Mouse (Mus musculus) embryonic fibroblast, embryonic 13.5 days (primary cell): ENCODE data around the gene Ampd3.

Experiments
- CTCF ChIP-seq: IDR thresholded peaks from 2 replicates; pipeline ENCODE4 v1.5.1; 2011; ENCODE audit warnings: mild to moderate bottlenecking, control low read depth, low read length, moderate library complexity, borderline replicate concordance; ENCODE audit not compliant: insufficient read depth
- POLR2A ChIP-seq: IDR thresholded peaks from 2 replicates; pipeline ENCODE4 v1.6.1; 2011; ENCODE audit warnings: low read depth, mild to moderate bottlenecking, control low read depth, low read length, moderate library complexity

- TF ChIP-seq CTCF (no peak), POLR2A (no peak)
These were observed 66.5 kb downstream of the Ampd3 start for GRCm38 (mm10) chr7:110834522-110834921.
